Comparison of ENCODE assay signal across 11 mouse cellular contexts in genomic region chrX:105670531-105670930, GRCm38 (mm10).
"Had no signal": no experiment of that assay in that cellular context is flagged by ENCODE, and none has a peak within 500 bp of the region (broad histone marks: within the 10 kb centered on the region; RNA-seq: fewer than 3 reads in every experiment).

No protein-coding gene starts in this region.

- ATAC-seq: midbrain, embryonic 13.5 days; midbrain, embryonic 16.5 days had no signal

- DNase-seq: kidney, postnatal 10 days; kidney, postnatal 36 days; layer of hippocampus, postnatal 36 days; liver, embryonic 13.5 days; lung, adult 2 months; retina, postnatal 1 day; right cerebral cortex, postnatal 25 days; spleen, adult 18-20 months; thymus, postnatal 25 days had no signal
